Mouse (Mus musculus): Measurements from ENCODE around the gene Tmem232. TPM values are rescaled to one million over a fixed set of nuclear protein-coding genes. Genes with fewer than 3 reads are reported as not detected.
A peak's percentile ranks its signal among the peaks of the same experiment; 100 is the strongest.

Tmem232 gene
- polyA plus RNA-seq, 1 experiment from 2014 or later = not detected

DNA sequence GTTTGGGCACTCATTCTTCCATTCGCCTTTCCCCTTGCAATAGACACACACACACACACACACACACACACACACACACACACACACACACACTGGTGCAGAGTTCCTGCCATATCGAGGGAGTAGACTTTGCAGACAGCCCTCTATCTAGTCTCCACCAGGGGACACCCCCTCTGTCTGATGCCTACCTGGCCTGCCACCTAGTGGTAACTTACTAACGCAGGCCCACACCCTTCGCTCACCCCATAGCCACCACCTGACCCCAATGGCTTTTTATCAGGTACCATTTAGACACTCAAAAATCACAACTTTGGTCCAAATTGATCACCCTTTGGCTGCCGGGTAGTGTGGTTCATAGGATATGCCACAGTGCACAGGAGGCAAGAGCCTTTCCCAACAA lies 18.7 kb upstream of the Tmem232 start:
- ATAC-seq (peak; percentile 35; the same call in 1 of the 2 replicates), DNase-seq (no peak)
- Histone ChIP-seq H3K27me3 (ENCODE audit: insufficient read depth, low read length) (no peaks in the 10 kb centered on the region), H3K27ac (ENCODE audit: low read depth) (no peak overlapping the region), H3K4me3 (ENCODE audit: low read depth, low read length) (no peak overlapping the region), H3K9ac (replicated peaks) (no peak overlapping the region), H3K36me3 (replicated peaks; ENCODE audit: insufficient read depth, low read length) (no peaks in the 10 kb centered on the region), H3K4me2 (ENCODE audit: low read depth, low read length) (no peak overlapping the region), H3K4me1 (ENCODE audit: insufficient read depth) (peaks cover 11% of the 10 kb centered on the region), H3K9me3 (ENCODE audit: low read length) (no peaks in the 10 kb centered on the region)
- peak; percentile 80 for TF ChIP-seq CTCF (IDR thresholded peaks at IDR 0.05; ENCODE audit: low read depth)
- no peak for TF ChIP-seq EP300 (IDR thresholded peaks at IDR 0.05; ENCODE audit: low read depth)
- WGBS (ENCODE audit: insufficient replicate concordance) = 33% methylated on average over 5 of the region's 5 CpGs

DNA sequence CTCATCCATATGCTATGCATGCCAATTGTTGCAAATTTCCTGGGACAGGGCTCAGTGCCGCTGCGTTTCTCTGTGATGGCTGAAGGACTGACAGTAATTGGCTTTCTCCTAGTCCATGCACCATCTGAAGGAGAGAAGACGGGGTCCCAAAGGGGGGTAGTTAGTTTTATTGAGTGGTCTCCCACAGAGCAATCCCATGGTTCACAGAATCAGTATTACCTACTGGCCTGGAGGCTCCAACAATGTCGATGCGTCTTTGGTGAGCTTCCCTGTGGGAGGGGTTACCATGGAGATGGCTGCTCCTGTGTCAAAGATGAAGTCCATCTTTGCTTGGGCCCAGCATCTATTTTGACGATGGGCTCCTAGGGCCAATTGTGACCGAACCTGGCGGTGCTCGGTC lies 18.2 kb upstream of the Tmem232 start:
- H3K36me3 ChIP-seq (replicated peaks; ENCODE audit: insufficient read depth, low read length) = no peaks in the 10 kb centered on the region
- ATAC-seq (no peak), DNase-seq (no peak)
- TF ChIP-seq EP300 (IDR thresholded peaks at IDR 0.05; ENCODE audit: low read depth) = no peak
- TF ChIP-seq CTCF (IDR thresholded peaks at IDR 0.05; ENCODE audit: low read depth) = no peak
- no peak overlapping the region for H3K9ac ChIP-seq (replicated peaks)
- no peak overlapping the region for H3K27ac ChIP-seq (ENCODE audit: low read depth)
- no peaks in the 10 kb centered on the region for H3K9me3 ChIP-seq (ENCODE audit: low read length)
- no peak overlapping the region for H3K4me3 ChIP-seq (ENCODE audit: low read depth, low read length)
- H3K4me2 ChIP-seq (ENCODE audit: low read depth, low read length) = no peak overlapping the region
- H3K27me3 ChIP-seq (ENCODE audit: insufficient read depth, low read length) = no peaks in the 10 kb centered on the region
- 59% methylated on average over 9 of the region's 9 CpGs for WGBS (ENCODE audit: insufficient replicate concordance)
- H3K4me1 ChIP-seq (ENCODE audit: insufficient read depth) = peaks cover 11% of the 10 kb centered on the region

DNA sequence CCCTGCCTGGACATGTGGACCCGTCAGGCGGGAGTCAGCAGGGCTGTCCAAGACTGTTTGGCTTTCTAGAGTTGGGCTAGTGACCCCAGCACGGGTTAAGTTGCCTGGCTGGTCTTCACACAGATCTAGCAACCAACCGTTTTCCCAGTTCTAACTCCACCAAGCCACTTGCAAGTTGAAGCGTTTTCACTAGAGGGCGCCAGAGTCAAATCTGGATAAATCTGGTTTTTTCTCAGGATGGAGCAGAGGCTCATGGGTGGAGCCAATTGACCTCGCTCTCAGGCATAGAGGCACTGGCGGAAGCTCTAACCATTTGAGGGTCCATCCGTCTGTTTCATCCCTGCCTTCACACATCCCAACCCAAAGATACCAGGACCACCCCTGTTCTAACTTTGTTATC lies 17.6 kb upstream of the Tmem232 start:
- no peak for TF ChIP-seq EP300 (IDR thresholded peaks at IDR 0.05; ENCODE audit: low read depth)
- TF ChIP-seq CTCF (IDR thresholded peaks at IDR 0.05; ENCODE audit: low read depth) = peak; percentile 78
- Histone ChIP-seq H3K4me3 (ENCODE audit: low read depth, low read length) (no peak overlapping the region), H3K4me2 (ENCODE audit: low read depth, low read length) (no peak overlapping the region), H3K9ac (replicated peaks) (no peak overlapping the region), H3K9me3 (ENCODE audit: low read length) (no peaks in the 10 kb centered on the region), H3K27ac (ENCODE audit: low read depth) (no peak overlapping the region), H3K4me1 (ENCODE audit: insufficient read depth) (peaks cover 11% of the 10 kb centered on the region), H3K36me3 (replicated peaks; ENCODE audit: insufficient read depth, low read length) (no peaks in the 10 kb centered on the region), H3K27me3 (ENCODE audit: insufficient read depth, low read length) (no peaks in the 10 kb centered on the region)
- WGBS (ENCODE audit: insufficient replicate concordance) = 42% methylated on average over 9 of the region's 9 CpGs
- peak; percentile 37 for ATAC-seq
- DNase-seq = peak; percentile 77

DNA sequence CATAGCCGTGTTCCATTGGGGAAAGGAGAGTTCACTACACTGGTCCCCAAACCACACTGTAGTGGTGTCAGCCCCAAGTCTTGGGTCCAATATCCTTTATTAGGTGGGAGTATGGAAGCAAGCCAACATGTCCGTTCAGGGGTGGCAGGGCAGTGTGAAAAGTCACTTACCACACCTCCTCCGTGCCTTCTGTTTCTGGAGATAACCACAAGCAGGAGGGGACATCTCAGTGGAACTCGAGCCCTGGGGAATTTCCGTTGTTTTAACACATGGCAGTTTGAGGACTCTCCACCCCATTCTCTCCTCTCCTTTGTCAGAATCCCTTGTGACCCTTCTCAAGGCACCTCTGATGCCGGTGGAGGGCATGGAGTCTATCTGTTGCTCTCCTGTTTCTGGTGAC lies 16.6 kb upstream of the Tmem232 start:
- Histone ChIP-seq H3K27me3 (ENCODE audit: insufficient read depth, low read length) (no peaks in the 10 kb centered on the region), H3K4me2 (ENCODE audit: low read depth, low read length) (peak overlapping the region; percentile 44), H3K9ac (replicated peaks) (no peak overlapping the region), H3K27ac (ENCODE audit: low read depth) (no peak overlapping the region), H3K9me3 (ENCODE audit: low read length) (no peaks in the 10 kb centered on the region), H3K36me3 (replicated peaks; ENCODE audit: insufficient read depth, low read length) (no peaks in the 10 kb centered on the region), H3K4me1 (ENCODE audit: insufficient read depth) (peaks cover 11% of the 10 kb centered on the region), H3K4me3 (ENCODE audit: low read depth, low read length) (no peak overlapping the region)
- peak; percentile 81 for ATAC-seq
- DNase-seq = no peak
- 31% methylated on average over 6 of the region's 6 CpGs for WGBS (ENCODE audit: insufficient replicate concordance)
- TF ChIP-seq EP300 (IDR thresholded peaks at IDR 0.05; ENCODE audit: low read depth) (peak; percentile 59; the same call in 1 of the 2 replicates), CTCF (IDR thresholded peaks at IDR 0.05; ENCODE audit: low read depth) (no peak)

DNA sequence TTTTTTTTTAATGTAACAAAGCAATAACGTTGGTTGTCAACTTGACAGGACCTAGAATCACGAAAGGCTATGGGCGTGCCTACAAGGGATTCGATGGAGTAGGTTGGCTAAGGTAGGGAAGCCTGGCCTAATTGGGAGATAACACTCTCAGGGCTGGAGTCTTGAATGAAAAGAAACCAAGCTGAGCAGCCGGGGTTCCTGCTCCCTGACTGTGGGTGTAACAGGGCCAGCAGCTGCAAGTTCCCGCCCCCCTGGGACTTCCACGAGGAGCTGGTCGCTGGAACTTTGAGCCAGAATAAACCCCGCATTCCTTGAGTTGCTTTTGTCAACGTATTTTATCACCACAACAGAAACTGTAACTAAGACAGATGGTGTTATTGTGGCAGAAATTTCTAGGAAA lies 16.2 kb upstream of the Tmem232 start:
- Histone ChIP-seq H3K4me1 (ENCODE audit: insufficient read depth) (peaks cover 11% of the 10 kb centered on the region), H3K9ac (replicated peaks) (no peak overlapping the region), H3K27ac (ENCODE audit: low read depth) (no peak overlapping the region), H3K9me3 (ENCODE audit: low read length) (no peaks in the 10 kb centered on the region), H3K4me3 (ENCODE audit: low read depth, low read length) (no peak overlapping the region), H3K27me3 (ENCODE audit: insufficient read depth, low read length) (no peaks in the 10 kb centered on the region), H3K36me3 (replicated peaks; ENCODE audit: insufficient read depth, low read length) (no peaks in the 10 kb centered on the region), H3K4me2 (ENCODE audit: low read depth, low read length) (peak overlapping the region; percentile 44)
- ATAC-seq (peak; percentile 59), DNase-seq (no peak)
- no peak for TF ChIP-seq EP300 (IDR thresholded peaks at IDR 0.05; ENCODE audit: low read depth)
- WGBS (ENCODE audit: insufficient replicate concordance) = 57% methylated on average over 10 of the region's 10 CpGs

DNA sequence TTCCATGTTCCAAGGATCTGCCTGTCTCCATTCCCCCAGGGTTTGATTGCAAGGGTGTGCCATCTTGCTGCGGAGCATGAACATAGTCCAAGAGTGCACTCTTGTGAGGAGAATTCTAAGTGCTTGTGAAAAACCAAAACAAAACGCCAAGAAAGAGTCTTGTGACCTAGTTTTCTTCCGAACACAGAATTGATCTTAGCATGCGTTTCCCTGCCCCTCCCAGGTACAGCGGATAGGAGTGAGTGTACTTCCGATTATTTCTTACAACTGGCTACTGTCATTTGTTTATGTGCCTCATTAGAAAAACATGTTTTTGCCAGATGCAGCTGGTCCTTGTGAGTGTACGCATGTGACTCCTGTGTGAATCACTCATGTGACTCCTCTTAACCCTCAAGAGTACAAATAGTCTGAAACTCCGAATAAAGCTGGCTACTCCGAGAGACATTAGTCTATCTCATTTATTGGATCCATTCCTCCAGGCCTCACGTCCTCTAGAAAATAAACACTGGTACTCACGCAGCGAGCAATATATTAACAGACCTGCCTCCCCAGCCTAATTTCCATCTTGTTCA lies 11.9 kb upstream of the Tmem232 start:
- Histone ChIP-seq H3K36me3 (replicated peaks; ENCODE audit: insufficient read depth, low read length) (no peaks in the 10 kb centered on the region), H3K27me3 (ENCODE audit: insufficient read depth, low read length) (no peaks in the 10 kb centered on the region), H3K4me1 (ENCODE audit: insufficient read depth) (peaks cover 4% of the 10 kb centered on the region), H3K4me3 (ENCODE audit: low read depth, low read length) (no peak overlapping the region), H3K27ac (ENCODE audit: low read depth) (no peak overlapping the region), H3K9ac (replicated peaks) (no peak overlapping the region), H3K4me2 (ENCODE audit: low read depth, low read length) (no peak overlapping the region), H3K9me3 (ENCODE audit: low read length) (no peaks in the 10 kb centered on the region)
- no peak for ATAC-seq
- TF ChIP-seq EP300 (IDR thresholded peaks at IDR 0.05; ENCODE audit: low read depth) (no peak), CTCF (IDR thresholded peaks at IDR 0.05; ENCODE audit: low read depth) (no peak)
- WGBS (ENCODE audit: insufficient replicate concordance) = 77% methylated on average over 12 of the region's 12 CpGs
- DNase-seq = no peak

DNA sequence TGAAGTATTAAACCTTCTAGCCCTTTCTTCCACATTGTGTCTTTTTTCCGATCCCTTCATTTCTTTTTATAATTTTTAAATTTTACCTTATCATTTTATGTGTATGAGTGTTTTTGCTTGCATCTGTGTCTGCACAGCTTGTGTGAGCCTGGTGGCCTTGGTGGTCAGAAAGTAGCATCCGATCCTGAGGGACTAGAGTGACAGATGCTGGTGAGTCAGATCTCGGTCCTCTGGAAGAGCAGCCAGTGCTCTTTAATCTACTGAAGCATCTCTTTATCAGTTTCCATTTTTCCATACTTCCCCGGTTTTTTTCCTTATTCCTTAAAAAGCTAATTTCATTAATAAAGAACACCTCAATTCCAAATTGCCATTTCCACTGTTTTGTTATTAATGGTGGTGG lies 9.8 kb upstream of the Tmem232 start:
- no peak for ATAC-seq

More for the DNA sequence above, 9.8 kb upstream of the Tmem232 start:
- Histone ChIP-seq H3K27me3 (ENCODE audit: insufficient read depth, low read length) (no peaks in the 10 kb centered on the region), H3K9ac (replicated peaks) (no peak overlapping the region), H3K4me2 (ENCODE audit: low read depth, low read length) (no peak overlapping the region), H3K4me1 (ENCODE audit: insufficient read depth) (no peaks in the 10 kb centered on the region), H3K36me3 (replicated peaks; ENCODE audit: insufficient read depth, low read length) (no peaks in the 10 kb centered on the region), H3K27ac (ENCODE audit: low read depth) (no peak overlapping the region), H3K4me3 (ENCODE audit: low read depth, low read length) (no peak overlapping the region), H3K9me3 (ENCODE audit: low read length) (no peaks in the 10 kb centered on the region)
- no peak for DNase-seq
- no peak for TF ChIP-seq EP300 (IDR thresholded peaks at IDR 0.05; ENCODE audit: low read depth)
- 78% methylated on average over 4 of the region's 4 CpGs for WGBS (ENCODE audit: insufficient replicate concordance)

Measured in liver, postnatal 0 days (tissue).